Mouse (Mus musculus): ENCODE measurements at regions not wholly inside any gene's neighbourhood (a gene's known extent, or its start where the extent isn't known, plus 50 kb on each side); places are given as distances from the start of the nearest gene placed in this dataset.
A peak's percentile ranks its signal among the peaks of the same experiment; 100 is the strongest.

GRCm38 (mm10) chr11:64800246-64801121 is 178.4 kb upstream of the Elac2 start:
- no peak for DNase-seq (ENCODE audit: low spot score in 2 of 2)

GRCm38 (mm10) chr11:64801351-64801750 is 177.5 kb upstream of the Elac2 start:
- no peak for DNase-seq (ENCODE audit: low spot score in 2 of 2)

DNA sequence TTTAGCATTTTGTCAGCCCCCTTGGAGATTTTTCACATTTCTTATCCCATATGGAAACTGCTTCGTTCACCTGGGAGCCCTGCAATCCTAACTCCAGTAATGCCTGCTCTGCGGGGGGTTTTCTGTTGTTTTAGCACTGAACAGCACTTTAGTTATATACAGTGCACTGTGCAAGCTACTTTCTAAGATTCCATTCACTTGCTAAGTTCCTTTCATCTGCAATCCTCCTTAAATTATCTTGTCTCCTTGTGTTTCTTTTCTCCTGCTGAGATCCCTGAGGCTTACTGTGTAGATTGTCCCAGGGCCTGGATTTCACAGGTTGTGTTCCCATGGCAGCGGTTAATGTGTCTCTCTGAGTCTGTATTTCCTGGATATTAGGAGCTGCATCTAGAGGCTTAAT is 173.3 kb upstream of the Elac2 start:
- no peak for DNase-seq (ENCODE audit: low spot score in 2 of 2)

GRCm38 (mm10) chr11:64812408-64812807 is 166.4 kb upstream of the Elac2 start:
- DNase-seq (ENCODE audit: low spot score in 2 of 2): no peak

GRCm38 (mm10) chr11:64829429-64829828 is 149.4 kb upstream of the Elac2 start:
- no peak for DNase-seq (ENCODE audit: low spot score in 2 of 2)

DNA sequence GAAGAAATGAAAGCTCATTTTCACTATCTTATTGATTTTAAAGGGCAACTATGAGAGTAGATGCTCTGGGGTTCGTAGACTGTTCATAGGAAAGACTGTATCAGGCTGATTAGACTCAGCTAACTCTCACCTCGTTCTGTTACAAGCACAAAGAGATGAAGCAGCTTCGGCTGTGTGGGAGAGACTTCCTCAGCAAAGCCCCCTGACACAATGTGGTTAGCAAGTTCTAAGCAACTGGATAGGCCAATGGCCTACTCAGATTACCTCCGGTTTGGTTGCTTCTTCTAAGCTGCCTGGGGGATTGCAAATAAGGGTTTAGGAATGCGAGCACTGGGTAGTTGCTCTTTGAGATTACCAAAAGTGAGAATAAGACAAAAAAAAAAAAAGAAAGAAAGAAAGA is 146.4 kb upstream of the Elac2 start:
- DNase-seq (ENCODE audit: low spot score in 2 of 2): no peak

- DNase-seq (ENCODE audit: low spot score in 2 of 2): no peak
These were observed 145.1 kb upstream of the Elac2 start for GRCm38 (mm10) chr11:64833786-64834185.

- no peak for DNase-seq (ENCODE audit: low spot score in 2 of 2)
These were observed 142.1 kb upstream of the Elac2 start for GRCm38 (mm10) chr11:64836771-64837170.

- no peak for DNase-seq (ENCODE audit: low spot score in 2 of 2)
These were observed 137.7 kb upstream of the Elac2 start for GRCm38 (mm10) chr11:64841092-64841491.

GRCm38 (mm10) chr11:64842775-64843530 is 135.9 kb upstream of the Elac2 start:
- DNase-seq (ENCODE audit: low spot score in 2 of 2): no peak

- no peak for DNase-seq (ENCODE audit: low spot score in 2 of 2)
These were observed 132.2 kb upstream of the Elac2 start for GRCm38 (mm10) chr11:64846577-64847147.

GRCm38 (mm10) chr11:64859636-64860035 is 119.2 kb upstream of the Elac2 start:
- no peak for DNase-seq (ENCODE audit: low spot score in 2 of 2)

DNA sequence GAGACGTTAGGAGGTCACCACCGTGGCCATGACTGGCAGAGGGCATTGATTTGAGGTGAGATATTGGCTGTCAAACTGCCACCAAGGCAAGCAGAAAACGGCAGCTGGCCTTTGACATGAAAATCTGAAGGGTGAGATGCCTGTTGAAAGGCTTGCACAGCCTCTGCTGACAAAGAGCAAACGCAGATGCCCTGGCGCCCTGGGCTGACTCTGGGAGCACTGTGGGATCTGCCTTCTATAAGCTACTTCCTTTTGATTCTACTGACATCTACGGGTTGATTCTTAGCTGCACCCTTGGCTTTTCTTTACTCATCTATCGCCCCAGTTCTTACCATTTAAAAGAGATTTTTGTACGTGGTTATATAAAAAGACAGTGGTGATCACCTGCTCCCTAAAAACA is 98.2 kb upstream of the Elac2 start:
- no peak for DNase-seq (ENCODE audit: low spot score in 2 of 2)

DNA sequence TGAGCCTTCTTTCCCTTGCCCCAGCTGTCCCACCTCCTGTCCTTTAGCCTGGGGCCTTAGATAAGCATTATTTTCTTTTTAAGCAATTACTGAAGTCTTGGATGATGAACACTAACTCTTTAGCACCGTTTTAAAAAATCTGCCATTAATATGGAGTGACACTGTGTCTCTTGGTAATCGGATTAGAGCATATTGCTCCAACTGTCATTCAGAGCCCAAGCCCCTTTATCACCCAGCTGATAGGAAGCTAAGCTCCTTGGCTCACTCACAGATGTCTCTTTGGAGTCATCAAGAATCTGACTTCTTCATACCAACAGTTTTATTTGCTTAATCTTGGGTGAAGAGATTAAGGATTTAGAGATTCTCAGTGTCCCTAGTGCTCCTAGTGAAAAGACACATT is 94.3 kb upstream of the Elac2 start:
- DNase-seq (ENCODE audit: low spot score in 2 of 2): no peak

GRCm38 (mm10) chr11:64889335-64890020 is 89.4 kb upstream of the Elac2 start:
- DNase-seq (ENCODE audit: low spot score in 2 of 2): peak in 1 of 2 experiments; percentile 8

- DNase-seq (ENCODE audit: low spot score in 2 of 2): peak in 1 of 2 experiments; percentile 11
These were observed 88.1 kb upstream of the Elac2 start for GRCm38 (mm10) chr11:64890776-64891175.

DNA sequence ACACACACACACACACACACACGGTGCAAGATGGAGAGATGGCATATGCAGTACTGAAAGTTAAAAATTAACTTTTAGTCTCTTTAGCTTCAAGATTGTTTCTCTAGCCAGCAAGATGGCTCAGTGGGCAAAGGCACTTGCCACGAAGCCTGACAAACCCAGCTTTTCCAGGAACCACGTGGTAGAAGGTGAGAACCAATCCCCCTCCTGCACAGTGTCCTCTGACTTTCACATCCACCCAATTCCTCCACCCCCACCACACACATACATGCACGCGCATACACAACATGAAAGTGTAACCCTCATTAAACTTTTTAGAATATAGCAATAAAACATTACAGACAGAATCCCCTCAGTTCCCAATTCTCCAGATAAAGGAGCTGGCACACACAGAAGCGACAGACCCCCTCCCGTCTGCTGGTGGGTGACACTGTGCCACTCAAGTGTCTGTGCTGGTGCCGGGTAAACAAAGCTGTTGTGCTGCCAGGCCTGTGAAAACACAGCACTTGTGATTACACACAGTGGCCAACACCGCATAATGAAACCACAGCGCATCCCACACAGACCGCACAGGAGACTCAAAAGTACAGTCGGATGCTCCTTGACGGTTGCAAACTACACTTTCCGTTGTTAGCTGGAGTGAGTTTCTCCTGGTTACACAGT is 82.9 kb upstream of the Elac2 start:
- DNase-seq (ENCODE audit: low spot score in 2 of 2): peak; percentile 5 to 11

DNA sequence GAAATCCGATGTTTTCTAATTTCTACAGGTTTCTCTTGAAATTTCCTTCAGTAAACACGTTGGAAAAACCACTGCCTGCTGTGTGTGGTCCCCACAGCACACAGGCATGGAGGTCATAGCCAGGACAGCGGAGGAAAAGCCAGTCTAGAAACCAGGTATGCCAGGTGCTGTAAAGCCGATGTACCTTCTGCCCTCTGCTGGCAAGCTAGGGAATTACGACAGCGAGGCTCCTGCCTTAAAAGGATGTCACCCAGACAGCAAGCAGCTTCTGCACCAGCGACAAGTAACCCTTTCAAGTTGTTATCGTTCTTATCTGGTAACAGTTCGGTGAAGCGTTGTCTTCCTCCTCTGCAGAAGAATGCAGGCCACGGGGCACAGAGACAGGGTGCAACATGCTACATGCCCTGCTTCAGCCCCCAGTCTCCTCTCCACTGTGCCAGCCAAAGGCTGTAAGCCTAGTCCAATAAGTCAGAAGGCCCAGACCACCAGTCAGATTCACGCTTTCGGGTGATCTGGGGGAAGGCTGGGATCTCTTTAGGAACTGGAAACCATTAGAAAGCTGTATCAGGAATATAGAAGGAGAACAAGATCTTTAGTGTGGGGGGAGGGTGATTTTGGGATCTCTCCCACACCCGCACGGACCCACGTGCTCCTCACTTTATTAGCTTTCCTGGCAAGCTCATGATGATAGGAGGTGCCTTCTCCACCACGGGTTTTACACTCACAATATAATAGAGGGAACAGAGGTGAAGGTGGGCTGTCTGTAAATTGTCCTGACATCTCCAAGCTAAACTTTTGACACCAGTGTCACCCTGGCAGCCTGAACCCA is 79.9 kb upstream of the Elac2 start:
- DNase-seq (ENCODE audit: low spot score in 2 of 2): peak; percentile 40 to 68

DNA sequence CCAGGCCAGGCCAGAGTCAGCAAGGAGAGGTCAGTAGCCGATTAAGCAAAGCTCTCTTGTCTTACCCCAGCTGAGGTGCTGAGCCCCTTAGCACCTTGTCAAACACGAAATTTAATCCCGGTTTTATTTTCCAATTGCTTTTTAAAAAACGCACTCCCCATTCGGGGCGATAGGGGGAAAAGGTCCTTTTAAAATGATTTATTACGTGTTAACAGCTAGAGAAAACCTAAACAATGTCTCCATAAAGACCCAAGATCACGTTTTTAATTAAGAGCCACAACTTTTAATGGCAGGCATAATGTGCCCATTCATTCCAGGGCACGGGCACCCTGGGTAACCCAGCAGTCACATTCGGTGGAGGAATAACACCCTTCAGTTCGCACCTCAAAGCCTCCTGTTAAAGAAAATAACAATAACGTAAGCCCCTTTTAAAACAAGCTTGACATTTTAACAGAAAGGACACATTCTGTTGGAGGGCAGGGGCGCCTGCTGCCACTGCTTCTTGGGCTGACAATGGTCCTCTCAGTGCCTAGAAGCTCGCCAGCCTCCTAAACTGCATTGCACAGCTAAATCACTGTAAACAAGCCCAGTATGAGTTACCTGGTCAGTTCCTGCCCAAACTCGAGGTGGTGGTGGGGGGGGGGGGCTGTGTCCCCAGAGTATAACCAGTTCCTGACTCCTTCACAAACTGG is 79.1 kb upstream of the Elac2 start:
- no peak for DNase-seq (ENCODE audit: low spot score in 2 of 2)

GRCm38 (mm10) chr11:64916783-64917182 is 62.1 kb upstream of the Elac2 start:
- DNase-seq (ENCODE audit: low spot score in 2 of 2): no peak

Measured in frontal cortex, postnatal 10 days (tissue).